Mouse (Mus musculus) right cerebral cortex, postnatal 14 days (tissue): Measurements from ENCODE around the gene Ppp1r9b.

Experiments
- DNase-seq: peaks from one replicate; pipeline ENCODE4 v3.0.0; 2022

The Ppp1r9b gene

GRCm38 (mm10) chr11:94978178-94978915 is 12.5 kb upstream of the Ppp1r9b start:
- DNase-seq: no peak

GRCm38 (mm10) chr11:94978947-94979346 is 11.9 kb upstream of the Ppp1r9b start:
- peak; percentile 97 for DNase-seq

GRCm38 (mm10) chr11:94979462-94980179 is 11.2 kb upstream of the Ppp1r9b start:
- no peak for DNase-seq

GRCm38 (mm10) chr11:94985140-94985539 is 5.7 kb upstream of the Ppp1r9b start:
- DNase-seq: no peak

- DNase-seq: no peak
Measured at GRCm38 (mm10) chr11:94985822-94986221, 5.0 kb upstream of the Ppp1r9b start.

- DNase-seq: no peak
Measured at GRCm38 (mm10) chr11:94986435-94986834, 4.4 kb upstream of the Ppp1r9b start.

GRCm38 (mm10) chr11:94987341-94987740 is 3.5 kb upstream of the Ppp1r9b start:
- DNase-seq: no peak

- DNase-seq: no peak
Measured at GRCm38 (mm10) chr11:94987851-94988250, 3.0 kb upstream of the Ppp1r9b start.

- DNase-seq: no peak
Measured at GRCm38 (mm10) chr11:94988780-94989561, 1.9 kb upstream of the Ppp1r9b start.

GRCm38 (mm10) chr11:94989562-94990017 is 1.2 kb upstream of the Ppp1r9b start:
- peak; percentile 75 for DNase-seq

GRCm38 (mm10) chr11:94990102-94990748 is 610 bp upstream of the Ppp1r9b start:
- DNase-seq: no peak

- DNase-seq: no peak
Measured at GRCm38 (mm10) chr11:94991641-94992479, 1.0 kb downstream of the Ppp1r9b start.

GRCm38 (mm10) chr11:94992480-94992753 is 1.6 kb downstream of the Ppp1r9b start:
- no peak for DNase-seq

GRCm38 (mm10) chr11:94992754-94993606 is 2.1 kb downstream of the Ppp1r9b start:
- DNase-seq: no peak

- DNase-seq: no peak
Measured at GRCm38 (mm10) chr11:94994208-94994814, 3.5 kb downstream of the Ppp1r9b start.

- DNase-seq: no peak
Measured at GRCm38 (mm10) chr11:94994947-94995772, 4.3 kb downstream of the Ppp1r9b start.

- no peak for DNase-seq
Measured at GRCm38 (mm10) chr11:94996101-94996500, 5.3 kb downstream of the Ppp1r9b start.

GRCm38 (mm10) chr11:94996984-94997383 is 6.1 kb downstream of the Ppp1r9b start:
- DNase-seq: no peak

GRCm38 (mm10) chr11:94997596-94997995 is 6.8 kb downstream of the Ppp1r9b start:
- DNase-seq: no peak

- DNase-seq: no peak
Measured at GRCm38 (mm10) chr11:94998041-94998531, 7.3 kb downstream of the Ppp1r9b start.
